In the genomic region with DNA sequence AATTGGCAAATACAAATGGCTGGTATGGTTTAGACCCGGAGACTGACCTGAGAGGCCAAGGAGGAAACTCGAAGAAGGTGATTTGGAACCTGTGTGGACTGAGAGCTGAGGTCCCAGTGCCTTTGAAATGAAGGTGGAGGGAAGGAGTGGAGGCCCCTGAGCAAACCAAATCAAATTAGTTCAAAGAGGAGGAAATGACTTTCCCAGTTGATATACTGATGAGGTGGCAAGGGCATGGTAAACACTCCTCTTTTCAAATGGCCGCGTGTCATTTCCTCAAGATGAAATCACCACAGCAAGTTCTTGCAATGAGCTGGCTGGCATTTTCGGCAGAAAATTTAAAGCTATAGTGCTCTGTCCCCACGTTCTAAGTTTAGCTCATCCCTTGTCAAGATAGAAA, we compare ENCODE assay signal across 20 mouse cellular contexts.
DNase-seq lines count a peak whose midpoint lies in the region; ATAC-seq and TF ChIP-seq lines count a peak whose summit lies in the region.
"Had no signal": no experiment of that assay in that cellular context is flagged by ENCODE, and none has a peak within 500 bp of the region (broad histone marks: within the 10 kb centered on the region; RNA-seq: fewer than 3 reads in every experiment).

No protein-coding gene starts in this region.

- TF ChIP-seq CTCF in intestine, postnatal 0 days (IDR thresholded peaks at IDR 0.05; ENCODE audit: low read depth), result no peak

- H3K4me2 ChIP-seq in intestine, embryonic 14.5 days (ENCODE audit: low read length), result no peak overlapping the region
- no peak overlapping the region for H3K4me2 ChIP-seq in intestine, postnatal 0 days (replicated peaks; ENCODE audit: low read depth)
- no peak overlapping the region for H3K4me2 ChIP-seq in intestine, embryonic 15.5 days (replicated peaks)
- H3K4me2 ChIP-seq in stomach, embryonic 16.5 days (ENCODE audit: low read depth, low read length), result no peak overlapping the region
- H3K4me2 ChIP-seq: embryonic facial prominence, embryonic 12.5 days; forebrain, embryonic 15.5 days; hindbrain, embryonic 14.5 days had no signal

- no peak overlapping the region for H3K27ac ChIP-seq in intestine, embryonic 14.5 days (ENCODE audit: low read depth)
- H3K27ac ChIP-seq in intestine, postnatal 0 days (ENCODE audit: low read depth, low read length), result no peak overlapping the region
- H3K27ac ChIP-seq in intestine, embryonic 15.5 days, result no peak overlapping the region
- H3K27ac ChIP-seq in stomach, embryonic 16.5 days (ENCODE audit: low read length), result peak overlapping the region; percentile 32; the same call in 1 of the 2 replicates
- H3K27ac ChIP-seq: embryonic facial prominence, embryonic 12.5 days; forebrain, embryonic 15.5 days; heart, embryonic 10.5 days; hindbrain, embryonic 10.5 days; hindbrain, embryonic 14.5 days had no signal

- no peaks in the 10 kb centered on the region for H3K36me3 ChIP-seq in intestine, embryonic 14.5 days (ENCODE audit: control insufficient read depth, insufficient read depth, low read length)
- H3K36me3 ChIP-seq in intestine, postnatal 0 days (ENCODE audit: control insufficient read depth, insufficient read depth), result no peaks in the 10 kb centered on the region
- H3K36me3 ChIP-seq in intestine, embryonic 15.5 days, result no peaks in the 10 kb centered on the region
- no peaks in the 10 kb centered on the region for H3K36me3 ChIP-seq in stomach, embryonic 16.5 days (ENCODE audit: control insufficient read depth, insufficient read depth, low read length)
- H3K36me3 ChIP-seq: embryonic facial prominence, embryonic 12.5 days; forebrain, embryonic 15.5 days; G1E; heart, embryonic 10.5 days; hindbrain, embryonic 10.5 days had no signal

- ATAC-seq in intestine, embryonic 14.5 days (replicated peaks; ENCODE audit: low FRiP score, low TSS enrichment, low read depth), result no peak
- no peak for ATAC-seq in intestine, postnatal 0 days
- peak; percentile 63 for ATAC-seq in intestine, embryonic 15.5 days
- peak; percentile 71; the same call in 1 of the 2 replicates for ATAC-seq in stomach, embryonic 16.5 days (ENCODE audit: insufficient read depth, low FRiP score)
- ATAC-seq: forebrain, embryonic 15.5 days had no signal

- no peak overlapping the region for H3K9ac ChIP-seq in intestine, embryonic 14.5 days (ENCODE audit: low read length)
- H3K9ac ChIP-seq in intestine, postnatal 0 days (ENCODE audit: low read depth, low read length), result no peak overlapping the region
- no peak overlapping the region for H3K9ac ChIP-seq in intestine, embryonic 15.5 days
- H3K9ac ChIP-seq in stomach, embryonic 16.5 days (ENCODE audit: low read length), result no peak overlapping the region
- H3K9ac ChIP-seq: embryonic facial prominence, embryonic 12.5 days; forebrain, embryonic 15.5 days; hindbrain, embryonic 14.5 days had no signal

- H3K4me1 ChIP-seq in intestine, embryonic 14.5 days (replicated peaks; ENCODE audit: control insufficient read depth, insufficient read depth, low read length), result no peaks in the 10 kb centered on the region
- no peaks in the 10 kb centered on the region for H3K4me1 ChIP-seq in intestine, postnatal 0 days (replicated peaks; ENCODE audit: control insufficient read depth, insufficient read depth, low read length)
- no peaks in the 10 kb centered on the region for H3K4me1 ChIP-seq in intestine, embryonic 15.5 days (replicated peaks)
- 0 out of 2 replicates have a peak, but pooled peaks cover 5% of the 10 kb centered on the region for H3K4me1 ChIP-seq in stomach, embryonic 16.5 days (ENCODE audit: control insufficient read depth, insufficient read depth, low read length)
- H3K4me1 ChIP-seq: embryonic facial prominence, embryonic 12.5 days; forebrain, embryonic 15.5 days; hindbrain, embryonic 10.5 days had no signal

- no peaks in the 10 kb centered on the region for H3K9me3 ChIP-seq in intestine, embryonic 14.5 days (ENCODE audit: control insufficient read depth, low read length)
- H3K9me3 ChIP-seq in intestine, postnatal 0 days (ENCODE audit: control insufficient read depth), result no peaks in the 10 kb centered on the region
- no peaks in the 10 kb centered on the region for H3K9me3 ChIP-seq in intestine, embryonic 15.5 days
- H3K9me3 ChIP-seq in stomach, embryonic 16.5 days (replicated peaks; ENCODE audit: control insufficient read depth, low read length), result no peaks in the 10 kb centered on the region
- H3K9me3 ChIP-seq: embryonic facial prominence, embryonic 12.5 days; forebrain, embryonic 15.5 days; G1E; heart, embryonic 10.5 days; hindbrain, embryonic 10.5 days had no signal

- DNase-seq in intestine, embryonic 14.5 days (ENCODE audit: low spot score), result peak; percentile 49
- peak; percentile 27 for DNase-seq in MN1 (ENCODE audit: low spot score)
- no peak for DNase-seq in spleen, postnatal 36 days (ENCODE audit: low spot score in 2 of 2)
- DNase-seq in layer of hippocampus, postnatal 14 days (ENCODE audit: low spot score in 2 of 2), result no peak
- DNase-seq: adrenal gland, postnatal 10 days; cerebellum, adult 11 months; cerebellum, adult 8-10 months; cerebellum, postnatal 25 days; gastrocnemius, postnatal 36 days; heart, adult 18-20 months; heart, postnatal 10 days had no signal

- no peak overlapping the region for H3K4me3 ChIP-seq in intestine, embryonic 14.5 days (ENCODE audit: low read depth, low read length)
- no peak overlapping the region for H3K4me3 ChIP-seq in intestine, postnatal 0 days (ENCODE audit: low read depth, low read length)
- no peak overlapping the region for H3K4me3 ChIP-seq in intestine, embryonic 15.5 days (replicated peaks)
- no peak overlapping the region for H3K4me3 ChIP-seq in stomach, embryonic 16.5 days (replicated peaks; ENCODE audit: low read length)
- H3K4me3 ChIP-seq: embryonic facial prominence, embryonic 12.5 days; forebrain, embryonic 15.5 days; heart, embryonic 10.5 days; hindbrain, embryonic 10.5 days had no signal

- 51% methylated on average over 6 of the region's 6 CpGs for WGBS in intestine, embryonic 14.5 days
- WGBS in intestine, postnatal 0 days, result 39% methylated on average over 6 of the region's 6 CpGs
- WGBS in intestine, embryonic 15.5 days, result 41% methylated on average over 6 of the region's 6 CpGs
- WGBS in stomach, embryonic 16.5 days, result 42% methylated on average over 6 of the region's 6 CpGs

- no peaks in the 10 kb centered on the region for H3K27me3 ChIP-seq in intestine, embryonic 14.5 days (replicated peaks; ENCODE audit: control insufficient read depth, insufficient read depth, low read length)
- H3K27me3 ChIP-seq in intestine, postnatal 0 days (replicated peaks; ENCODE audit: control insufficient read depth, insufficient read depth, low read length), result no peaks in the 10 kb centered on the region
- H3K27me3 ChIP-seq in intestine, embryonic 15.5 days (replicated peaks), result no peaks in the 10 kb centered on the region
- H3K27me3 ChIP-seq in stomach, embryonic 16.5 days (ENCODE audit: control insufficient read depth, insufficient read depth, low read length), result no peaks in the 10 kb centered on the region
- H3K27me3 ChIP-seq: embryonic facial prominence, embryonic 12.5 days; forebrain, embryonic 15.5 days had no signal

Comparison
In these comparisons a context has a peak if more than half of its experiments do, and no peak if none do; other contexts are left out.
1. ATAC-seq: peak in intestine, embryonic 15.5 days (single experiment) and stomach, embryonic 16.5 days (single experiment); none in intestine, embryonic 14.5 days (single experiment) and intestine, postnatal 0 days (single experiment).
2. DNase-seq: peak in intestine, embryonic 14.5 days (single experiment) and MN1 (single experiment); none in spleen, postnatal 36 days (0 of 2) and layer of hippocampus, postnatal 14 days (0 of 2).